1 mouse cellular context compared by ENCODE assay signal in genomic region chr17:35813653-35814052, GRCm38 (mm10).
TF ChIP-seq lines count a peak whose summit lies in the region.

No protein-coding gene starts in this region.

TF ChIP-seq in CH12.LX, 34 proteins besides CTCF, POLR2A, EP300 and RAD21 (continued from another document):
- TF ChIP-seq ZKSCAN1 (IDR thresholded peaks at IDR 0.05; ENCODE audit: borderline replicate concordance, low read depth, low read length): no peak
- no peak for TF ChIP-seq NRF1 (IDR thresholded peaks at IDR 0.05; ENCODE audit: low read depth, low read length)
- peak; percentile 46; the same call in 1 of the 2 replicates for TF ChIP-seq ELF1 (IDR thresholded peaks at IDR 0.05; ENCODE audit: low read depth, low read length)
- no peak for TF ChIP-seq USF1 (IDR thresholded peaks at IDR 0.05; ENCODE audit: low read depth, low read length)
- no peak for TF ChIP-seq MYC (IDR thresholded peaks at IDR 0.05; ENCODE audit: low read depth, low read length)
- no peak for TF ChIP-seq BHLHE40 (IDR thresholded peaks at IDR 0.05; ENCODE audit: low read depth, low read length)
- TF ChIP-seq ZC3H11A (IDR thresholded peaks at IDR 0.05; ENCODE audit: low read depth, low read length): no peak
- no peak for TF ChIP-seq TBP (conservative IDR thresholded peaks at IDR 0.05; ENCODE audit: low read depth, low read length)
- TF ChIP-seq TCF12 (IDR thresholded peaks at IDR 0.05; ENCODE audit: low read depth, low read length): 0 out of 2 replicates have a peak, but pooled peaks have one; percentile 12
- no peak for TF ChIP-seq CHD2 (IDR thresholded peaks at IDR 0.05; ENCODE audit: low read length)
